Mouse (Mus musculus): ENCODE data around the gene Rxrb. TPM values are rescaled to one million over a fixed set of nuclear protein-coding genes. Genes with fewer than 3 reads are reported as not detected.

Gene Rxrb
- polyA plus RNA-seq, 1 experiment from 2014 or later: 56.0 TPM

- Histone ChIP-seq H3K9ac (no peak overlapping the region), H3K4me1 (no peaks in the 10 kb centered on the region), H3K27me3 (peaks cover 12% of the 10 kb centered on the region), H3K27ac (no peak overlapping the region), H3K4me3 (no peak overlapping the region), H3K36me3 (no peaks in the 10 kb centered on the region), H3K9me3 (no peaks in the 10 kb centered on the region), H3K4me2 (no peak overlapping the region)
- WGBS: 37% methylated on average over 2 of the region's 2 CpGs
- ATAC-seq (ENCODE audit: borderline replicate concordance, extremely low read depth, low FRiP score, low TSS enrichment): no peak
Measured at GRCm38 (mm10) chr17:34006570-34006969, 25.0 kb upstream of the Rxrb start.

GRCm38 (mm10) chr17:34010156-34010555, 21.5 kb upstream of the Rxrb start:
- 68% methylated on average over 5 of the region's 5 CpGs for WGBS
- H3K4me2 ChIP-seq: no peak overlapping the region

GRCm38 (mm10) chr17:34013436-34013835, 18.2 kb upstream of the Rxrb start:
- Histone ChIP-seq H3K9me3 (no peaks in the 10 kb centered on the region), H3K27me3 (no peaks in the 10 kb centered on the region), H3K36me3 (no peaks in the 10 kb centered on the region), H3K27ac (no peak overlapping the region), H3K9ac (no peak overlapping the region), H3K4me3 (no peak overlapping the region), H3K4me2 (no peak overlapping the region), H3K4me1 (no peaks in the 10 kb centered on the region)
- no peak for ATAC-seq (ENCODE audit: borderline replicate concordance, extremely low read depth, low FRiP score, low TSS enrichment)
- 87% methylated on average over 8 of the region's 8 CpGs for WGBS

More at GRCm38 (mm10) chr17:34010156-34010555, 21.5 kb upstream of the Rxrb start:
- H3K9ac ChIP-seq: no peak overlapping the region
- no peaks in the 10 kb centered on the region for H3K36me3 ChIP-seq
- peaks cover 6% of the 10 kb centered on the region; the same call in 1 of the 2 replicates for H3K27me3 ChIP-seq
- H3K4me3 ChIP-seq: no peak overlapping the region
- H3K27ac ChIP-seq: no peak overlapping the region
- ATAC-seq (ENCODE audit: borderline replicate concordance, extremely low read depth, low FRiP score, low TSS enrichment): no peak
- no peaks in the 10 kb centered on the region for H3K9me3 ChIP-seq
- no peaks in the 10 kb centered on the region for H3K4me1 ChIP-seq

GRCm38 (mm10) chr17:34021539-34022413, 9.8 kb upstream of the Rxrb start:
- ATAC-seq (ENCODE audit: borderline replicate concordance, extremely low read depth, low FRiP score, low TSS enrichment): no peak
- H3K27me3 ChIP-seq: no peaks in the 10 kb centered on the region
- whole genome bisulfite sequencing: 86% methylated on average over 23 of the region's 23 CpGs

GRCm38 (mm10) chr17:34022414-34022783, 9.2 kb upstream of the Rxrb start:
- Histone ChIP-seq H3K27ac (no peak overlapping the region), H3K4me3 (no peak overlapping the region), H3K27me3 (no peaks in the 10 kb centered on the region), H3K36me3 (peaks cover 25% of the 10 kb centered on the region), H3K4me1 (peaks cover 31% of the 10 kb centered on the region), H3K9me3 (peaks cover 4% of the 10 kb centered on the region; the same call in 1 of the 2 replicates), H3K4me2 (no peak overlapping the region), H3K9ac (no peak overlapping the region)
- WGBS: 83% methylated on average over 14 of the region's 14 CpGs
- no peak for ATAC-seq (ENCODE audit: borderline replicate concordance, extremely low read depth, low FRiP score, low TSS enrichment)

More at GRCm38 (mm10) chr17:34021539-34022413, 9.8 kb upstream of the Rxrb start:
- Histone ChIP-seq H3K4me2 (no peak overlapping the region), H3K27ac (no peak overlapping the region), H3K4me1 (peaks cover 25% of the 10 kb centered on the region), H3K9ac (no peak overlapping the region), H3K9me3 (peaks cover 4% of the 10 kb centered on the region; the same call in 1 of the 2 replicates), H3K4me3 (no peak overlapping the region), H3K36me3 (peaks cover 25% of the 10 kb centered on the region)

GRCm38 (mm10) chr17:34022987-34023386, 8.6 kb upstream of the Rxrb start:
- Histone ChIP-seq H3K9me3 (peaks cover 4% of the 10 kb centered on the region; the same call in 1 of the 2 replicates), H3K27me3 (no peaks in the 10 kb centered on the region), H3K4me1 (peaks cover 35% of the 10 kb centered on the region), H3K36me3 (peaks cover 25% of the 10 kb centered on the region), H3K9ac (no peak overlapping the region), H3K4me2 (no peak overlapping the region), H3K4me3 (no peak overlapping the region), H3K27ac (no peak overlapping the region)
- whole genome bisulfite sequencing: 95% methylated on average over 20 of the region's 20 CpGs
- no peak for ATAC-seq (ENCODE audit: borderline replicate concordance, extremely low read depth, low FRiP score, low TSS enrichment)

GRCm38 (mm10) chr17:34023678-34024077, 7.9 kb upstream of the Rxrb start:
- Histone ChIP-seq H3K4me1 (peaks cover 42% of the 10 kb centered on the region), H3K27me3 (no peaks in the 10 kb centered on the region), H3K27ac (peak overlapping the region; percentile 91; the same call in 1 of the 2 replicates), H3K36me3 (peaks cover 32% of the 10 kb centered on the region), H3K9ac (peak overlapping the region; percentile 93; the same call in 1 of the 2 replicates), H3K4me2 (peak overlapping the region; percentile 94), H3K4me3 (peak overlapping the region; percentile 88), H3K9me3 (peaks cover 4% of the 10 kb centered on the region; the same call in 1 of the 2 replicates)
- 49% methylated on average over 9 of the region's 9 CpGs for WGBS
- ATAC-seq (ENCODE audit: borderline replicate concordance, extremely low read depth, low FRiP score, low TSS enrichment): no peak

- peaks cover 2% of the 10 kb centered on the region; the same call in 1 of the 2 replicates for H3K9me3 ChIP-seq
- peak within 1 kb of the TSS; percentile 94 for H3K4me2 ChIP-seq
- H3K27me3 ChIP-seq: no peaks in the 10 kb centered on the region
- H3K4me3 ChIP-seq: peak within 1 kb of the TSS; percentile 88
- ATAC-seq (ENCODE audit: borderline replicate concordance, extremely low read depth, low FRiP score, low TSS enrichment): peak; percentile 72
- H3K27ac ChIP-seq: peak within 1 kb of the TSS; percentile 91
- peaks cover 39% of the 10 kb centered on the region for H3K36me3 ChIP-seq
- H3K4me1 ChIP-seq: peaks cover 49% of the 10 kb centered on the region
- H3K9ac ChIP-seq: peak within 1 kb of the TSS; percentile 93
- under 1% methylated on average over 57 of the region's 58 CpGs for WGBS
Measured at GRCm38 (mm10) chr17:34024317-34024821, 7.2 kb upstream of the Rxrb start, which contains the start of gene Ring1. Ring1 (minus strand) TSS chr17:34024680.

GRCm38 (mm10) chr17:34024861-34025755, 6.5 kb upstream of the Rxrb start:
- H3K4me3 ChIP-seq: peak overlapping the region; percentile 88

GRCm38 (mm10) chr17:34025756-34026151, 5.9 kb upstream of the Rxrb start:
- no peak overlapping the region for H3K27ac ChIP-seq
- H3K27me3 ChIP-seq: no peaks in the 10 kb centered on the region
- peak overlapping the region; percentile 93 for H3K9ac ChIP-seq
- WGBS: 21% methylated on average over 7 of the region's 7 CpGs
- peak overlapping the region; percentile 94 for H3K4me2 ChIP-seq
- H3K9me3 ChIP-seq: no peaks in the 10 kb centered on the region
- H3K36me3 ChIP-seq: peaks cover 45% of the 10 kb centered on the region
- H3K4me1 ChIP-seq: peaks cover 63% of the 10 kb centered on the region
- ATAC-seq (ENCODE audit: borderline replicate concordance, extremely low read depth, low FRiP score, low TSS enrichment): no peak
- peak overlapping the region; percentile 88 for H3K4me3 ChIP-seq

More at GRCm38 (mm10) chr17:34024861-34025755, 6.5 kb upstream of the Rxrb start:
- Histone ChIP-seq H3K27ac (peak overlapping the region; percentile 91), H3K9ac (peak overlapping the region; percentile 93), H3K36me3 (peaks cover 46% of the 10 kb centered on the region), H3K27me3 (no peaks in the 10 kb centered on the region), H3K4me2 (peak overlapping the region; percentile 94), H3K4me1 (peaks cover 56% of the 10 kb centered on the region), H3K9me3 (no peaks in the 10 kb centered on the region)
- ATAC-seq (ENCODE audit: borderline replicate concordance, extremely low read depth, low FRiP score, low TSS enrichment): peak; percentile 2; the same call in 1 of the 2 replicates
- WGBS: under 1% methylated on average over 57 of the region's 57 CpGs

GRCm38 (mm10) chr17:34026221-34026620, 5.4 kb upstream of the Rxrb start:
- Histone ChIP-seq H3K9ac (no peak overlapping the region), H3K27me3 (no peaks in the 10 kb centered on the region), H3K4me3 (peak overlapping the region; percentile 88; the same call in 1 of the 2 replicates), H3K36me3 (peaks cover 40% of the 10 kb centered on the region), H3K9me3 (no peaks in the 10 kb centered on the region), H3K27ac (no peak overlapping the region), H3K4me1 (peaks cover 65% of the 10 kb centered on the region), H3K4me2 (peak overlapping the region; percentile 94)
- 42% methylated on average over 2 of the region's 2 CpGs for WGBS
- no peak for ATAC-seq (ENCODE audit: borderline replicate concordance, extremely low read depth, low FRiP score, low TSS enrichment)
